Mouse (Mus musculus): ENCODE data around the gene Celf3.

Celf3 gene

GRCm38 (mm10) chr3:94473115-94473505 is 5.0 kb upstream of the Celf3 start:
- no peak for TF ChIP-seq GATA4 (IDR thresholded peaks at IDR 0.05; ENCODE audit: insufficient replicate concordance, low read length)

- no peak for TF ChIP-seq GATA4 (IDR thresholded peaks at IDR 0.05; ENCODE audit: insufficient replicate concordance, low read length)
These were observed 4.4 kb upstream of the Celf3 start for GRCm38 (mm10) chr3:94473567-94474232.

GRCm38 (mm10) chr3:94476301-94477035 is 1.6 kb upstream of the Celf3 start:
- TF ChIP-seq GATA4 (IDR thresholded peaks at IDR 0.05; ENCODE audit: insufficient replicate concordance, low read length) = no peak

GRCm38 (mm10) chr3:94477444-94477843 is 651 bp upstream of the Celf3 start:
- TF ChIP-seq GATA4 (IDR thresholded peaks at IDR 0.05; ENCODE audit: insufficient replicate concordance, low read length) = no peak

- no peak for TF ChIP-seq GATA4 (IDR thresholded peaks at IDR 0.05; ENCODE audit: insufficient replicate concordance, low read length)
These were observed 585 bp downstream of the Celf3 start for GRCm38 (mm10) chr3:94478591-94479169.

- TF ChIP-seq GATA4 (IDR thresholded peaks at IDR 0.05; ENCODE audit: insufficient replicate concordance, low read length) = no peak
These were observed 1.5 kb downstream of the Celf3 start for GRCm38 (mm10) chr3:94479564-94479963.

GRCm38 (mm10) chr3:94480291-94480884 is 2.3 kb downstream of the Celf3 start, which contains the start of gene Riiad1:
TSS of gene Riiad1 (minus strand) at chr3:94480341.
- TF ChIP-seq GATA4 (IDR thresholded peaks at IDR 0.05; ENCODE audit: insufficient replicate concordance, low read length) = no peak

- TF ChIP-seq GATA4 (IDR thresholded peaks at IDR 0.05; ENCODE audit: insufficient replicate concordance, low read length) = no peak
These were observed 3.3 kb downstream of the Celf3 start for GRCm38 (mm10) chr3:94481429-94481828.

GRCm38 (mm10) chr3:94482764-94483385 is 4.8 kb downstream of the Celf3 start:
- TF ChIP-seq GATA4 (IDR thresholded peaks at IDR 0.05; ENCODE audit: insufficient replicate concordance, low read length) = no peak

GRCm38 (mm10) chr3:94483790-94484439 is 5.8 kb downstream of the Celf3 start:
- no peak for TF ChIP-seq GATA4 (IDR thresholded peaks at IDR 0.05; ENCODE audit: insufficient replicate concordance, low read length)

GRCm38 (mm10) chr3:94485922-94486321 is 7.8 kb downstream of the Celf3 start:
- TF ChIP-seq GATA4 (IDR thresholded peaks at IDR 0.05; ENCODE audit: insufficient replicate concordance, low read length) = no peak

- no peak for TF ChIP-seq GATA4 (IDR thresholded peaks at IDR 0.05; ENCODE audit: insufficient replicate concordance, low read length)
These were observed 9.5 kb downstream of the Celf3 start for GRCm38 (mm10) chr3:94487581-94487980.

GRCm38 (mm10) chr3:94497162-94497561 is 19.1 kb downstream of the Celf3 start:
- no peak for TF ChIP-seq GATA4 (IDR thresholded peaks at IDR 0.05; ENCODE audit: insufficient replicate concordance, low read length)

- TF ChIP-seq GATA4 (IDR thresholded peaks at IDR 0.05; ENCODE audit: insufficient replicate concordance, low read length) = no peak
These were observed 24.1 kb downstream of the Celf3 start for GRCm38 (mm10) chr3:94502243-94502642.

GRCm38 (mm10) chr3:94506664-94507063 is 28.6 kb downstream of the Celf3 start:
- no peak for TF ChIP-seq GATA4 (IDR thresholded peaks at IDR 0.05; ENCODE audit: insufficient replicate concordance, low read length)

Measured in liver, adult (tissue).